Mouse (Mus musculus): Measurements from ENCODE around the gene Tmem102.

GRCm38 (mm10) chr11:69818365-69818764 is 12.9 kb upstream of the Tmem102 start, which contains the start of gene Spem2:
- no peak for TF ChIP-seq JUN (IDR thresholded peaks at IDR 0.05; ENCODE audit: insufficient read depth, low read depth, low read length)
- no peak for TF ChIP-seq USF1 (IDR thresholded peaks at IDR 0.05; ENCODE audit: low read depth, low read length)
- TF ChIP-seq ETS1 (conservative IDR thresholded peaks at IDR 0.05; ENCODE audit: low read depth, low read length) = no peak
- no peak for TF ChIP-seq POLR2A (IDR thresholded peaks at IDR 0.05; ENCODE audit: low read depth, low read length)
- no peak for TF ChIP-seq CTCF (conservative IDR thresholded peaks at IDR 0.05 in 1 of 2, IDR thresholded peaks at IDR 0.05 in 1 of 2; ENCODE audit: low read depth in 2 of 2, low read length in 2 of 2)
- TF ChIP-seq MAZ (IDR thresholded peaks at IDR 0.05; ENCODE audit: low read depth, low read length) = no peak
- TF ChIP-seq HCFC1 (IDR thresholded peaks at IDR 0.05; ENCODE audit: low read depth, low read length) = no peak
